Mouse (Mus musculus): Measurements from ENCODE around the gene Pi4k2a. TPM values are rescaled to one million over a fixed set of nuclear protein-coding genes. Genes with fewer than 3 reads are reported as not detected.

Gene Pi4k2a
- polyA plus RNA-seq, 2 experiments: 29.9 to 34.4 TPM

DNA sequence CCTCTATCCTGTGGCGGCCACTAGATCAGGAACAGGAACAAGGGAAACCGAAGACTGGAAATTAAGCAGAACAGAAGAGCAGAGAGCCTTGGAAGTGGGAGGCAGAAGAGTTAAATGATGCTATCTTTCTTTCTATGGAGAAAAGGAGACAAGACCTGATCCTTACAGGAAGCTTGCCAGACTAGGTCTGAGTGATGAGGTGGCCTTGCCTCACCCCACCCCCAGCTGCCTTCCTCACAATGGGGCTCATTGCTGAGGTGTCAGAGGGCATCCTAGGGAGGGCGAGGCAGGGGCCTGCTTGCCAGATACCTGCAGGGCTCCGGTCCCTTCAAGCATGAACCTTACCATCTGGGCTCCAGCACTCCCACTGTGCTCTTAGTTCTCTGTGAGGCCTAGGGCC, 38.3 kb upstream of the Pi4k2a start, which contains the start of gene 4933411K16Rik:
TSS of gene 4933411K16Rik (plus strand) at position 301 of the 400 bp plus-strand sequence.
- no peak within 1 kb of the TSS for H3K4me2 ChIP-seq (replicated peaks; ENCODE audit: low read depth, low read length, severe bottlenecking)
- no peak within 1 kb of the TSS for H3K4me3 ChIP-seq (replicated peaks; ENCODE audit: low read length)
- no peaks in the 10 kb centered on the region for H3K9me3 ChIP-seq (ENCODE audit: control insufficient read depth, low read length)
- DNase-seq (ENCODE audit: low spot score) (no peak), ATAC-seq (ENCODE audit: low FRiP score, low read depth) (no peak)
- no peaks in the 10 kb centered on the region for H3K4me1 ChIP-seq (ENCODE audit: control insufficient read depth, insufficient read depth, low read length)
- TF ChIP-seq POLR2A (IDR thresholded peaks at IDR 0.05; ENCODE audit: borderline replicate concordance, extremely low read depth, insufficient read depth, insufficient read length): no peak
- H3K27me3 ChIP-seq (ENCODE audit: control insufficient read depth, insufficient read depth, low read length): no peaks in the 10 kb centered on the region
- H3K9ac ChIP-seq (ENCODE audit: low read depth, low read length, severe bottlenecking): no peak within 1 kb of the TSS
- WGBS: 79% methylated on average over 4 of the region's 4 CpGs
- no peak within 1 kb of the TSS for H3K27ac ChIP-seq (replicated peaks; ENCODE audit: low read depth, low read length)
- no peaks in the 10 kb centered on the region for H3K36me3 ChIP-seq (ENCODE audit: control insufficient read depth, insufficient read depth, low read length)

DNA sequence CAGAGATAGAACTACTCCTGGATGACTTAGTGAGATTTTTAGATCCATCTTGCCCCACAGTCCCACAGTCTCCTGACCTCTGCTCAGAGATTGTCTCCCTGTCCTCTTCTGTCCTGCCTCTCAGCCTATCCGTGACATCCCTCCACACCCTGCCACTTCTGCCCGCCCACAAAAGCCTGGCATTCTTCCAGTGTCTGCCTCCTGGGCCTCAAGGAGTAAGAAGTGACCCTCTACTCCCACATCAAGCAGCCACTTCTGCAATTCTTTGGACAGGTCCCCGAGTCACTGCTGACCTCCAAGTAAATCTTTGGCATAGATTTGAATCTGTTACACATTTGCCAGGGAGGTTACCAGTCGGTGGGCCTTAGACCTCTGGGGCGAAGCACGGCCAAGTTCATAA, 36.0 kb upstream of the Pi4k2a start:
- ATAC-seq (ENCODE audit: low FRiP score, low read depth) (no peak), DNase-seq (ENCODE audit: low spot score) (no peak)
- no peaks in the 10 kb centered on the region for H3K4me1 ChIP-seq (ENCODE audit: control insufficient read depth, insufficient read depth, low read length)
- no peaks in the 10 kb centered on the region for H3K27me3 ChIP-seq (ENCODE audit: control insufficient read depth, insufficient read depth, low read length)
- no peaks in the 10 kb centered on the region for H3K36me3 ChIP-seq (ENCODE audit: control insufficient read depth, insufficient read depth, low read length)
- no peak overlapping the region for H3K4me2 ChIP-seq (replicated peaks; ENCODE audit: low read depth, low read length, severe bottlenecking)
- no peaks in the 10 kb centered on the region for H3K9me3 ChIP-seq (ENCODE audit: control insufficient read depth, low read length)
- no peak for TF ChIP-seq POLR2A (IDR thresholded peaks at IDR 0.05; ENCODE audit: borderline replicate concordance, extremely low read depth, insufficient read depth, insufficient read length)
- H3K27ac ChIP-seq (replicated peaks; ENCODE audit: low read depth, low read length): no peak overlapping the region
- 88% methylated on average over 6 of the region's 6 CpGs for WGBS
- H3K4me3 ChIP-seq (replicated peaks; ENCODE audit: low read length): no peak overlapping the region
- no peak overlapping the region for H3K9ac ChIP-seq (ENCODE audit: low read depth, low read length, severe bottlenecking)

DNA sequence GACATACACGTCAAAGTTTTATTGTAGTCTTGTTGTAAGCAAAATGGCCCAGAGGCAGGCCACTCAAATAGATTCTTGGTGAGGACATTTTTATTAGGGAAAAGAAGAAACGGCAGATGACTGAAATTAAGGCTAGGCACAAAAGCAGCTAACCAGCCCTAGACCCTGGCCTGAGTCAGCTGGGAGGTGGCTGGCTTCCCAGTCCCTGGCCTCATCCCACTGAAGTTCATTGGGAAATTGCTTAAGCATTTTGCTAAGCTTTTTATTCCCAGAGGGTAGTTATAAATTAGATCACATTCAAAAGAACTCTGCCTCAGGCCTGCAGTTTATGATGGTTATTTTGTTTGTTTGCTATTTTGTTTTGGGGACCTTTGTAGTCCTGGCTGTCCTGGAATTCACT, 34.4 kb upstream of the Pi4k2a start:
- H3K9ac ChIP-seq (ENCODE audit: low read depth, low read length, severe bottlenecking): no peak overlapping the region
- H3K9me3 ChIP-seq (ENCODE audit: control insufficient read depth, low read length): no peaks in the 10 kb centered on the region
- no peak overlapping the region for H3K4me3 ChIP-seq (replicated peaks; ENCODE audit: low read length)
- H3K4me2 ChIP-seq (replicated peaks; ENCODE audit: low read depth, low read length, severe bottlenecking): no peak overlapping the region
- H3K27me3 ChIP-seq (ENCODE audit: control insufficient read depth, insufficient read depth, low read length): no peaks in the 10 kb centered on the region
- H3K4me1 ChIP-seq (ENCODE audit: control insufficient read depth, insufficient read depth, low read length): no peaks in the 10 kb centered on the region
- no peak for DNase-seq (ENCODE audit: low spot score)
- no peaks in the 10 kb centered on the region for H3K36me3 ChIP-seq (ENCODE audit: control insufficient read depth, insufficient read depth, low read length)
- WGBS: 45% methylated on average over 2 of the region's 2 CpGs
- ATAC-seq (ENCODE audit: low FRiP score, low read depth): no peak
- no peak overlapping the region for H3K27ac ChIP-seq (replicated peaks; ENCODE audit: low read depth, low read length)
- no peak for TF ChIP-seq POLR2A (IDR thresholded peaks at IDR 0.05; ENCODE audit: borderline replicate concordance, extremely low read depth, insufficient read depth, insufficient read length)

DNA sequence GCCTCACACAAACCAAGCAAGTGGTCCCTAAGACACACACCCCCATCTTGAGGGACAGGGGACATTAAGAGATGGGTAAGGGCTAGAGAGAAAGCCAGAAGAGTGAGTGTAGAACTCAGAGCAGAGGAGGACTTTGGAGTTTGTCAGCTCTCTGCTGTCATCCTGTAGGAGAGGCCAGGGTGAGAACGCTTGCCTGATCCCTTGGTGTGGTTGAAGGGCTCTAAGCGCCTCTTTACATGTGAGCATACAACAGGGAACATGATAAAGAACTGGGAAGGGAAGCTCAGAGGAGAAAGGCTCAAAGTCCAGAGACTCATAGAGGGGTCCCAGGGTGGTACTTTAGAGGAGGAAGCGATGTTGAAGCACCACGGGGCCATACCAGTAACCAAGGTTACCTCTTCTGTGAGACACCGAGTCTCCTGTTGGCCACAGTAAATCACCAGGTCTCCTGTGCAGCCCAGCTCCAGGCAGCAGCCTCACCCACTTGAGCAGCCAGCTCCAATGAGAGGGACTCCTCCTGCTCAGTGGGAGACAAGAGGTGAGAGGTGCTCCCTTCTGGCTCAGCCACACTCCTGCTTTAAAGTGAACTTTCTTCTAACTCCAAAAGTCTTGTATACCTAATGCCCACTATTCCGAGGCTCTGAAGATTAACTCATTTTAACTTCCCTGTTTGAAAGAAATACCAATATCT, 33.4 kb upstream of the Pi4k2a start:
- WGBS: 74% methylated on average over 6 of the region's 6 CpGs
- Histone ChIP-seq H3K27me3 (ENCODE audit: control insufficient read depth, insufficient read depth, low read length) (no peaks in the 10 kb centered on the region), H3K4me1 (ENCODE audit: control insufficient read depth, insufficient read depth, low read length) (no peaks in the 10 kb centered on the region), H3K4me2 (replicated peaks; ENCODE audit: low read depth, low read length, severe bottlenecking) (no peak overlapping the region), H3K36me3 (ENCODE audit: control insufficient read depth, insufficient read depth, low read length) (no peaks in the 10 kb centered on the region), H3K9ac (ENCODE audit: low read depth, low read length, severe bottlenecking) (no peak overlapping the region), H3K4me3 (replicated peaks; ENCODE audit: low read length) (no peak overlapping the region), H3K27ac (replicated peaks; ENCODE audit: low read depth, low read length) (no peak overlapping the region), H3K9me3 (ENCODE audit: control insufficient read depth, low read length) (no peaks in the 10 kb centered on the region)
- TF ChIP-seq POLR2A (IDR thresholded peaks at IDR 0.05; ENCODE audit: borderline replicate concordance, extremely low read depth, insufficient read depth, insufficient read length): no peak
- DNase-seq (ENCODE audit: low spot score) (no peak), ATAC-seq (ENCODE audit: low FRiP score, low read depth) (no peak)

DNA sequence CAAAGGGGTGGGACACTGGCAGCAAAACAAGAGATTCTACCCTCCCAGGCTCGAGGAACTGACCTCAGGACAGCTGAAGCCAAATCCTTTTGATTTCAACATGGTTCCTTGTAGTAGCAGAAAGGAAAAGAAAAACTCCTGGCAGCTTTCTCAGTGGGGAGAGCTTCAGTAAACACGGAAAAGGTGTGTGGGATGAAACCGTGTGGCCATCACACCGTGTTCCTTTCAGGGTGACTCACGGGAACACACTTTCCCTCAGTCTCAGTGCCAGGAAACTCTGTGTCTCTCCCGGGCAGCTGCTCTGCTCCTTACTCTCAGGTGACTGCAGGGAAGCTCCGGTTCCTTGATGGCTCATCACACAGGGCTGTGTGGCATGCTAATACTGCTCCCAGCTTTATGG, 31.8 kb upstream of the Pi4k2a start:
- Histone ChIP-seq H3K4me3 (replicated peaks; ENCODE audit: low read length) (no peak overlapping the region), H3K4me1 (ENCODE audit: control insufficient read depth, insufficient read depth, low read length) (no peaks in the 10 kb centered on the region), H3K36me3 (ENCODE audit: control insufficient read depth, insufficient read depth, low read length) (no peaks in the 10 kb centered on the region), H3K4me2 (replicated peaks; ENCODE audit: low read depth, low read length, severe bottlenecking) (no peak overlapping the region), H3K9ac (ENCODE audit: low read depth, low read length, severe bottlenecking) (no peak overlapping the region), H3K27ac (replicated peaks; ENCODE audit: low read depth, low read length) (no peak overlapping the region), H3K9me3 (ENCODE audit: control insufficient read depth, low read length) (no peaks in the 10 kb centered on the region), H3K27me3 (ENCODE audit: control insufficient read depth, insufficient read depth, low read length) (no peaks in the 10 kb centered on the region)
- DNase-seq (ENCODE audit: low spot score) (no peak), ATAC-seq (ENCODE audit: low FRiP score, low read depth) (no peak)
- TF ChIP-seq POLR2A (IDR thresholded peaks at IDR 0.05; ENCODE audit: borderline replicate concordance, extremely low read depth, insufficient read depth, insufficient read length): no peak
- 64% methylated on average over 7 of the region's 7 CpGs for WGBS
